Mouse (Mus musculus) forebrain, embryonic 10.5 days (tissue): ENCODE measurements around the gene Cdk17. TPM values are rescaled to one million over a fixed set of nuclear protein-coding genes. Genes with fewer than 3 reads are reported as not detected.

Experiments used
- DNase-seq: peaks from one replicate; pipeline ENCODE4 v3.0.0-alpha.2; 2017; ENCODE audit warnings: low spot score; ENCODE audit errors: extremely low spot score
- H3K27ac ChIP-seq: fragments of 300-500 bp; sonication (generic); 2 replicates; pipeline ENCODE4 v1.5.1; 2016; ENCODE audit warnings: mild to moderate bottlenecking
- H3K27me3 ChIP-seq: fragments of 300-500 bp; sonication (generic); 2 replicates; pipeline ENCODE4 v1.6.1; 2016; ENCODE audit warnings: mild to moderate bottlenecking; ENCODE audit not compliant: poor library complexity, severe bottlenecking
- H3K36me3 ChIP-seq: fragments of 300-500 bp; sonication (generic); replicated peaks from 2 replicates; pipeline ENCODE4 v1.6.1; 2016; ENCODE audit warnings: mild to moderate bottlenecking, moderate library complexity
- H3K4me1 ChIP-seq: fragments of 300-500 bp; sonication (generic); 2 replicates; pipeline ENCODE4 v1.6.1; 2016
- H3K4me3 ChIP-seq: fragments of 300-500 bp; sonication (generic); 2 replicates; pipeline ENCODE4 v1.5.1; 2016; ENCODE audit warnings: mild to moderate bottlenecking, moderate library complexity
- H3K9me3 ChIP-seq: fragments of 300-500 bp; sonication (generic); 2 replicates; pipeline ENCODE4 v1.6.1; 2016; ENCODE audit warnings: mild to moderate bottlenecking, moderate library complexity
- whole genome bisulfite sequencing: fragments of 180-500 bp; shearing (Covaris S2); methylation state at CpG from one replicate; pipeline ENCODE4 v1.1.7; 2016; 5-methylcytosine and 5-hydroxymethylcytosine counted together
- polyA plus RNA-seq: library from polyadenylated mRNA; unstranded; fragments of >200 nt; fragmentation: Nextera tagmentation; extraction: Ambion mirVana; gene quantifications from 2 replicates; pipeline ENCODE4 v1.2.1, GENCODE M21; 2016

Gene Cdk17
- polyA plus RNA-seq, 1 experiment from 2014 or later: 17.6 TPM

DNA sequence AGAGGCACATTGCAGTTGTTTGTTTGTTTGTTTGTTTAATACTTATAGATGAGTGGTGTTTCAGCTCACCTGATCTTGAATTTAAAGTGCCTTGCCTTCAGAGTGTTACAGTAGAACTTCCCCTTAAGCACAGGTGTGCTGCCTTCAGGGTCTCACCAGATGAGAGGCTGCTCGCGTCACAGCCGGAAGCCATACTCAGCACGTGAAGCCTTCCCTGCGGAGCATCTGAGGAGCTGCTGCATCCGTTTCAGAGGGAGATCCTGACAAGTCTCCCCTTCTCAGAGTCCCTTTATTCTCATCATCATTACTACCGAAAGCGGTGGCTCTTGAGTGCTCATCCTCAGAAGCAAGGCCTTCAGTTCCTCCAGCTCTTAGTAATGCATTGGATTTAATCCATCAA lies 87.7 kb downstream of the Cdk17 start:
- 81% methylated on average over 8 of the region's 8 CpGs for WGBS
- no peak for DNase-seq
- H3K27ac ChIP-seq: no peak overlapping the region
- H3K36me3 ChIP-seq: peaks cover 38% of the 10 kb centered on the region
- H3K27me3 ChIP-seq: no peaks in the 10 kb centered on the region
- no peak overlapping the region for H3K4me3 ChIP-seq
- peaks cover 29% of the 10 kb centered on the region for H3K4me1 ChIP-seq
- H3K9me3 ChIP-seq: no peaks in the 10 kb centered on the region

GRCm38 (mm10) chr10:93249901-93250300 lies 89.2 kb downstream of the Cdk17 start:
- H3K4me3 ChIP-seq: no peak overlapping the region
- peaks cover 41% of the 10 kb centered on the region for H3K36me3 ChIP-seq
- no peaks in the 10 kb centered on the region for H3K9me3 ChIP-seq
- no peaks in the 10 kb centered on the region for H3K27me3 ChIP-seq
- no peak overlapping the region for H3K27ac ChIP-seq
- 73% methylated on average over 7 of the region's 7 CpGs for WGBS
- no peak for DNase-seq
- peaks cover 34% of the 10 kb centered on the region for H3K4me1 ChIP-seq

DNA sequence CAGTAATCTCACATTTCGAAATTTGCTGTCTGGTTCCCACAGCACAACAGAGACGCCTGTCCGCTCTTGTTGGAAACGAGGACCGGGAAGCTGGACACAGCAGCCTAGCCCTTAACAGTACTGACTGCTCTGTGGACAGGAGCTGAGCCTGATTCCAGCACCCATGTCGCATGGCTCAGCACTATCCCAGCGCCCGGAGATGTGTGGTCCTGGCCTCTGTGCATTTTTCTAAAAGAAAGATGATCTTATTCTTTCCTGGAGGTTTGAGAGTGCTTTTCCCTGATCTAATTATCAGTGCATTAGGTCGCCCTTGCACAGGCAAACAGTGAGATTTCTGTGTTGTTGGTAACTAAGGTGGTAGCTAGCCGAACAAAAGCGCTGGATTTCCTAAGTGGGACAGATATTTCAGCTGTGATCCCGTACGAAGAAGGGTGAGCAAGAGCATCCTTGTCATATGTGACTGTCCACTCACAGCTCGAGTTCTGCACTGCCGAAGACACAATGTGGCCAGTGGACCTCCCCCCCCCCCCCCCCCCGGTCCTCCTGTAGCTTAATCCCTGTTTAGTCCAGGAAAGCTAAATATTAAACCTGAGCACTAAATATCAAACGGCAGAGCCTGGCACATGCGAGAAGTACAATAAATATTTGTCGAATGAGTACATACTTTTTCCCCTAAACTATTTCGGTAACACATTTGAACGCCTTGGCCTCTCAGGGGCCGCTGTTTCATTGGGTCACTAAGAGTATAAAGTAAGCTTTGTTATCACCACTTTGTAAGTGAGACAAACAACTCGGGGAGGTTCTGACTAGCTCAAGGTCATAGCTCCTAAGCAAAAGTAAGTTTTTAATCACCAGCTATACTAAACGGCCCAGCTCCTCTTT lies 90.0 kb downstream of the Cdk17 start:
- no peak for DNase-seq
- H3K36me3 ChIP-seq: peaks cover 41% of the 10 kb centered on the region
- H3K9me3 ChIP-seq: no peaks in the 10 kb centered on the region
- H3K27ac ChIP-seq: no peak overlapping the region
- no peak overlapping the region for H3K4me3 ChIP-seq
- H3K27me3 ChIP-seq: no peaks in the 10 kb centered on the region
- H3K4me1 ChIP-seq: peaks cover 41% of the 10 kb centered on the region
- 81% methylated on average over 24 of the region's 24 CpGs for WGBS

DNA sequence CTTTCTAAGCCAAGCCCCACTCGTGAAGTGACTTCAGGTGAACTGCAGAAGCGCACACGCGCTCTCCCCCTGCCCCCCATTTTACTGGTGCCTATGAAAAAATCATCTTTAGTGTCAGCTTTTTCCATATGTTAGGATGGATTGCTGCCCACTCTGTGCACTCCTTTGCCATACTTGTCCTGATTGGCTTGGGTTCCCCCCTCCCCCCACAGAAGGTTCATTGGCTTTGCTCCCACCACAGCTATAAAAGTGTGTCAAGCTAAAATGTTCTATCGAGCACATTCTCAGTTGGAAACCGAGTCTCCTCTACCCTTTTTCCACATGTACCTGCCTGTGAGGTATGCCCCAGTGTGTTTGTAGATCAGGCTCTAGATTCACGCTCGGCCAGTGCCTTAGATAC lies 90.8 kb downstream of the Cdk17 start:
- H3K27me3 ChIP-seq: no peaks in the 10 kb centered on the region
- no peak for DNase-seq
- H3K4me1 ChIP-seq: peaks cover 46% of the 10 kb centered on the region
- no peaks in the 10 kb centered on the region for H3K9me3 ChIP-seq
- H3K27ac ChIP-seq: no peak overlapping the region
- H3K4me3 ChIP-seq: no peak overlapping the region
- 95% methylated on average over 8 of the region's 8 CpGs for WGBS
- peaks cover 36% of the 10 kb centered on the region for H3K36me3 ChIP-seq

DNA sequence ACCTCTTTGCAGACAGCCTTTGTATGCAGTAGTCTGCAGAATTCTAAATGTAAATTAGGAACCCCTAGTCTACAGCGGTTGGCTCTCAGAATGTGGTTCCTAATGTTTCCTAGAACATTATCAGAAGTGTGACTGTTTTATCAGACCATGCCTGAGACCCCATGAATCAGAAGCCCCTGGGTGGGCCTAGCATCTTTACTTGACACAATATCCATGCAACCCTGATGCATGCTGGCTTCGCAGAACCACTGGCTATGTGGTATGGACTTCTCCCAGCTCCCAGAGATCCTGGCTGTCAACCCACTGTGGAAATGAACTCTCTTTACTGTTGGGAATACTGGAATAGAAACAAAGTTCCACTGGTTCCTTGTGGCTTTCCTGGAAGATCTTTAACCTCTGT lies 92.0 kb downstream of the Cdk17 start:
- no peak overlapping the region for H3K27ac ChIP-seq
- peaks cover 51% of the 10 kb centered on the region for H3K4me1 ChIP-seq
- no peaks in the 10 kb centered on the region for H3K27me3 ChIP-seq
- no peaks in the 10 kb centered on the region for H3K9me3 ChIP-seq
- peaks cover 25% of the 10 kb centered on the region for H3K36me3 ChIP-seq
- DNase-seq: no peak
- no peak overlapping the region for H3K4me3 ChIP-seq
- WGBS: 99% methylated on average over 2 of the region's 2 CpGs

DNA sequence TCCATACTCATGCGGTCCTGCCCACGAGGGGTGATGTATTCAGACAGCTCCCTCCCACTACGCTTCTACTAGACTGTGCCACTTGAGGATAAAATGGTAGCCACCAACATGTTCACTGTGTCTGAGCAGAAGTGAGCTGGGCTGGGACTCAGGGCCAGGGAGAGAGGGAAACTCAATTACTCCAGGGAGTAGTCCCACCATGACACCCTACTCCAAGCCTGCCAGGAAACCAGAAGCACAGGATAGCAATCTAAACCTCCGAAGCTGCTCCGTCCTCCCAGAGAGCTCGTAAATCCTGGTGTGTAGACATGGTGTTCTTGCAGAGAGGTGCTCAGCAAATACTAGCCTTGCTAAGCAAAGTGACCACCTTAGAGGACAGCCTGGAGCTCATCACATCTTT lies 92.5 kb downstream of the Cdk17 start:
- Histone ChIP-seq H3K4me1 (peaks cover 47% of the 10 kb centered on the region), H3K36me3 (peaks cover 20% of the 10 kb centered on the region)
- WGBS: 92% methylated on average over 6 of the region's 6 CpGs

DNA sequence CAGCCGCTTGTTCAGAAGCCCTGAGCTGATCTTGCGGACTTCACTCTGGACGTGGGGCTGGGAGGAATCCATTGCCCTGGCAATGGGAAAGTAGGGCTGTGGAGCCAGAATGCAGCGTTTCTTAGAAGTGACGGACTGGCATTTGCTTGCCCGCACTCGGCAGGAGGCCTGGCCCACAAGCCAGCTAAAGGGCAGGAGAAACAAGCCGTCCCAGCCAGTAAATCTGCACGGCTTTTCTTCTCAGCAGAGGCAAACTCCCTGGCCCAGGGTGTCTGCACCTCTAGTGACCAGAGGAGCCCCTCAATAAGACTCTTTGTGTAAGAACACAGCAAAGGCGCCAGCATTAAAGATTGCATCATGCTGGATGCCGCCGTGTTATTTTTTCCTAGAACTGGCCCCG lies 94.6 kb downstream of the Cdk17 start:
- no peaks in the 10 kb centered on the region for H3K9me3 ChIP-seq
- peaks cover 41% of the 10 kb centered on the region for H3K4me1 ChIP-seq
- 28% methylated on average over 13 of the region's 13 CpGs for WGBS
- H3K4me3 ChIP-seq: 0 out of 2 replicates have a peak overlapping the region, but pooled peaks have one; percentile 16
- H3K27me3 ChIP-seq: no peaks in the 10 kb centered on the region
- peak overlapping the region; percentile 84 for H3K27ac ChIP-seq
- no peak for DNase-seq
- peaks cover 12% of the 10 kb centered on the region for H3K36me3 ChIP-seq

More for the DNA sequence above, 92.5 kb downstream of the Cdk17 start:
- DNase-seq: no peak
- Histone ChIP-seq H3K4me3 (no peak overlapping the region), H3K27me3 (no peaks in the 10 kb centered on the region), H3K9me3 (no peaks in the 10 kb centered on the region), H3K27ac (no peak overlapping the region)

DNA sequence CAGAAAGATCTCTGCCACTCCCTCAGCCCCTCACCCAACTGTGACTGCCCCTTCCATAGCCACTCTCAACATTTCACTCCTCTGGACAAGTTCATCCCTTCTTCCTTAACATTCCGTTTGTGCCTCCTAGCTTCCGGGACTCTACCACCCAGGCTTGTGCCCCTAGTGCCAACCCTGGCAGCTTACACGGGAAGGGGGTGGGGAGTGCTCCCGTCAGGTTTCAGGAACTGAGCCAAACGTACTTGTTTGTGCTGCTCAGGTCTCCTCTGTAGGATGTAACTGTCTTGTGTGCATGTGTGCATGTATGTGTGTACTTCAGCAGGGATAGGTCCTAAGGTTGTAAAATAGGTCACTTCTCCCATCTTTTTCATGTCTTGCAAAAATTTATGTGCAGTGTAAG lies 99.2 kb downstream of the Cdk17 start:
- no peaks in the 10 kb centered on the region for H3K9me3 ChIP-seq
- no peak overlapping the region for H3K4me3 ChIP-seq
- no peak overlapping the region for H3K27ac ChIP-seq
- no peaks in the 10 kb centered on the region for H3K27me3 ChIP-seq
- no peak for DNase-seq
- peaks cover 15% of the 10 kb centered on the region for H3K36me3 ChIP-seq
- H3K4me1 ChIP-seq: peaks cover 63% of the 10 kb centered on the region
- 86% methylated on average over 5 of the region's 5 CpGs for WGBS

DNA sequence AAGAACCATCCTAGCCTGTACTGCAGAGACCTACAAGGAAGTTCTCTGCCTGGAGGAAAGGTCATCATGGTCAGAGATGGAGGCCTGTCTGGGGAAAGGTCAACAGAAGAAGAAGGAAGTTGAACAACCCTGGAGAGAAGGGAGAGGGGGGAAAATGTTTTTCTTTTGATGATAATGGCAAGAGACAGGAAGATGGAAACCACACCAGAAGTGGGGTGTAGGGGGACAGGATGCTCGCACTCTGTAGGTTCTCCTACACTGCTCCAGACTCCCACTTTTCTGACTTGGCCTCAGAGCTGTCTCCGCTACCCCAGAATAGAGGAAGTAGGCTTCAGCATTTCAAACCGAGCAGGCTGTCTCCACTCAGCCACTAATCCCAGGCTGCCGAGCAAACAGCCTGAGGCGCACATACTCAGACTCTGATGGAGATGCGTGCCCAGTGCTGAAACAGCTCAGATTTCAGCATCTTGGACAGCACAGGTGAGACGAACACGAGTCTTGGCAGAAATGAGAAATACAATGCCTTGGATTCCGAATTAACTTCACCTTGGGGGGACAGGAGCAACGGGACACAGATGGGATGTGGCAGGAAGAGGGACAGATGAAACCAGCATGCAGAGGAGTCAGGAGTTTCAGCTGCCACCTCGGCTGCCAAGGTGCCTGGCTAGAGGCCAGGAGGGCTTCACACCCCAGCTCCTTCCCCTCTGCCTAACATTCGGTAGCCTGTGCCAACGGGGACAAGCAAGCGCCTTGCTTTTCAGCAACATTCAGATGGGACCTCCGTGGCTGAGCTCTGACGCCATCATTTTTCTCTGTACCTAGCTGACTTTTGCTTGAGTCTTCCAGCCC lies 100.7 kb downstream of the Cdk17 start:
- Histone ChIP-seq H3K27ac (peak overlapping the region; percentile 65), H3K4me3 (peak overlapping the region; percentile 36), H3K36me3 (peaks cover 30% of the 10 kb centered on the region), H3K27me3 (no peaks in the 10 kb centered on the region), H3K4me1 (peaks cover 54% of the 10 kb centered on the region), H3K9me3 (no peaks in the 10 kb centered on the region)
- no peak for DNase-seq
- 17% methylated on average over 16 of the region's 16 CpGs for WGBS

DNA sequence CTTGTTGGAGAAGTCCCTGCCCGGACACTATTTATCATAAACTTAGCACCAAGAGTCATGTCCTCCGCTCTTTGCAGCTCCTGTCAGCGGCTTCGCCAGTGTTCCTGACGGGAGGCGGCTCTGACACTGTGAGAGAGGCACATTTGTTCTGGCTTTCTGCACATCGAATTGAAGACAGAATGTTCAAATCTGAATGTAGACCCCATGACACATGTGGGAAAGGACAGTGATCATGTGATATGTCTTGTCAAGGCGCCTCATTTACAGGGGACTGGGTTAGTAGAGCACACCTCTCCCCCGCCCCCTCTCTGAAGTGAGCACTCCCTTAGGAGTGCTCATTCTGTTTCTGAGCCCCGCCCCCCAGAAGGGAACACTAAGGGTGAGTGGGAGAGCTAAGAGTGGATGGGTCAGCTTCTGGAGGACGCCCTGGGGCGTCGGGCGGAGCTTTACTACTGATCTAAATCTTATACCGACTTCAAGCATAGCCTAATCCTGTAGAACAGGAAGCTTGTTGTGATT lies 101.4 kb downstream of the Cdk17 start:
- no peak for DNase-seq
- Histone ChIP-seq H3K4me1 (peaks cover 47% of the 10 kb centered on the region), H3K36me3 (peaks cover 33% of the 10 kb centered on the region), H3K9me3 (no peaks in the 10 kb centered on the region), H3K4me3 (peak overlapping the region; percentile 36), H3K27me3 (no peaks in the 10 kb centered on the region), H3K27ac (peak overlapping the region; percentile 65)
- WGBS: 14% methylated on average over 15 of the region's 15 CpGs

GRCm38 (mm10) chr10:93263431-93263830 lies 102.8 kb downstream of the Cdk17 start:
- no peak overlapping the region for H3K4me3 ChIP-seq
- no peaks in the 10 kb centered on the region for H3K9me3 ChIP-seq
- H3K27ac ChIP-seq: peak overlapping the region; percentile 72
- 51% methylated on average over 8 of the region's 8 CpGs for whole genome bisulfite sequencing
- peaks cover 44% of the 10 kb centered on the region for H3K4me1 ChIP-seq
- no peak for DNase-seq
- no peaks in the 10 kb centered on the region for H3K27me3 ChIP-seq
- H3K36me3 ChIP-seq: peaks cover 33% of the 10 kb centered on the region

DNA sequence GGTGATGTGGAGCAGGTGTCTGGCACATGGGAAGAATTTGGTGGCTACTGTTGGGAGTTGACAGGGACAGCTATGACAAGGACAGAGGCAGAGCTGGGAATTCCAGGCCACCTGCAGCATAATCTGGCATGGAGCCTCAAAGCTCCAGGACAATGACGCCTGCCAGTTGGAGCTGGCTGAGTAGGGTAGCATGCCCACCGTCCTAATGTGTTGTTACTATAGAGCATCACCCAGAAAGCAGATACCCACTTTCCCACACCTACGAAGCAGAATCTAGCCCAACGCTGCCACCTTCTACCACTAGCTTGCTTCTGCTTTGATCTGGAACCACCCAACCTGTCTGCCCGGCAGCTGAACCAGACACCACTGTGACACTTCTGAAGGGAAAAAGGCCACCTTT lies 103.3 kb downstream of the Cdk17 start:
- Histone ChIP-seq H3K4me1 (peaks cover 44% of the 10 kb centered on the region), H3K4me3 (no peak overlapping the region), H3K9me3 (no peaks in the 10 kb centered on the region), H3K36me3 (peaks cover 33% of the 10 kb centered on the region), H3K27ac (peak overlapping the region; percentile 72), H3K27me3 (no peaks in the 10 kb centered on the region)
- WGBS: 88% methylated on average over 5 of the region's 5 CpGs
- no peak for DNase-seq

- DNase-seq: no peak
- H3K4me1 ChIP-seq: peaks cover 50% of the 10 kb centered on the region
- H3K4me3 ChIP-seq: no peak overlapping the region
- no peaks in the 10 kb centered on the region for H3K9me3 ChIP-seq
- 88% methylated on average over 9 of the region's 9 CpGs for WGBS
- H3K27me3 ChIP-seq: no peaks in the 10 kb centered on the region
- no peak overlapping the region for H3K27ac ChIP-seq
- H3K36me3 ChIP-seq: peaks cover 29% of the 10 kb centered on the region
These were observed 105.2 kb downstream of the Cdk17 start for GRCm38 (mm10) chr10:93265833-93266232.
